Mouse (Mus musculus) midbrain, embryonic 14.5 days (tissue): ENCODE measurements at regions not wholly inside any gene's neighbourhood (a gene's known extent, or its start where the extent isn't known, plus 50 kb on each side); places are given as distances from the start of the nearest gene placed in this dataset.

Source experiments
- ATAC-seq: fragments of 200-750 bp; cut with Nextera tagmentation; 2 replicates; pipeline ENCODE4 v1.8.0; 2017; ENCODE audit warnings: moderate number of reproducible peaks, moderate library complexity; ENCODE audit not compliant: low FRiP score, low TSS enrichment
- DNase-seq: peaks from one replicate; pipeline ENCODE4 v3.0.0-alpha.2; 2015
- H3K27ac ChIP-seq: fragments of 300-500 bp; sonication (generic); replicated peaks from 2 replicates; pipeline ENCODE4 v1.5.1; 2014; ENCODE audit warnings: mild to moderate bottlenecking, low read depth, low read length, moderate library complexity
- H3K27me3 ChIP-seq: fragments of 300-500 bp; sonication (generic); 2 replicates; pipeline ENCODE4 v1.6.1; 2014; ENCODE audit warnings: low read length, control low read depth, mixed read lengths; ENCODE audit not compliant: control insufficient read depth, insufficient read depth
- H3K36me3 ChIP-seq: fragments of 300-500 bp; sonication (generic); 2 replicates; pipeline ENCODE4 v1.6.1; 2014; ENCODE audit warnings: low read length, control low read depth; ENCODE audit not compliant: control insufficient read depth, insufficient read depth
- H3K4me1 ChIP-seq: fragments of 300-500 bp; sonication (generic); 2 replicates; pipeline ENCODE4 v1.6.1; 2014; ENCODE audit warnings: mild to moderate bottlenecking, antibody characterized with exemption, low read length, control low read depth; ENCODE audit not compliant: control insufficient read depth, insufficient read depth
- H3K4me2 ChIP-seq: fragments of 300-500 bp; sonication (generic); 2 replicates; pipeline ENCODE4 v1.6.1; 2014; ENCODE audit warnings: mild to moderate bottlenecking, low read length, moderate library complexity
- H3K4me3 ChIP-seq: fragments of 300-500 bp; sonication (generic); replicated peaks from 2 replicates; pipeline ENCODE4 v1.5.1; 2014; ENCODE audit warnings: low read depth, low read length
- H3K9ac ChIP-seq: fragments of 300-500 bp; sonication (generic); replicated peaks from 2 replicates; pipeline ENCODE4 v1.6.1; 2014; ENCODE audit warnings: mild to moderate bottlenecking, low read length, moderate library complexity
- H3K9me3 ChIP-seq: fragments of 300-500 bp; sonication (generic); 2 replicates; pipeline ENCODE4 v1.6.1; 2016; ENCODE audit warnings: low read length, control low read depth, mixed read lengths; ENCODE audit not compliant: control insufficient read depth
- WGBS: fragments of 180-500 bp; shearing (Covaris S2); extraction: QIAGEN DNeasy Blood & Tissue Kit; methylation state at CpG from one replicate; pipeline ENCODE4 v1.1.7; 2014; 5-methylcytosine and 5-hydroxymethylcytosine counted together

- no peaks in the 10 kb centered on the region for H3K9me3 ChIP-seq
- H3K4me3 ChIP-seq: no peak overlapping the region
- peak overlapping the region; percentile 10; the same call in 1 of the 2 replicates for H3K27ac ChIP-seq
- H3K4me1 ChIP-seq: 0 out of 2 replicates have a peak, but pooled peaks cover 4% of the 10 kb centered on the region
- H3K27me3 ChIP-seq: no peaks in the 10 kb centered on the region
- no peaks in the 10 kb centered on the region for H3K36me3 ChIP-seq
- WGBS: 43% methylated on average over 7 of the region's 7 CpGs
- no peak overlapping the region for H3K9ac ChIP-seq
- DNase-seq: peak; percentile 43
- no peak for ATAC-seq
- no peak overlapping the region for H3K4me2 ChIP-seq
Observed at GRCm38 (mm10) chr8:28117997-28118778, 670.7 kb downstream of the Poteg start.

DNA sequence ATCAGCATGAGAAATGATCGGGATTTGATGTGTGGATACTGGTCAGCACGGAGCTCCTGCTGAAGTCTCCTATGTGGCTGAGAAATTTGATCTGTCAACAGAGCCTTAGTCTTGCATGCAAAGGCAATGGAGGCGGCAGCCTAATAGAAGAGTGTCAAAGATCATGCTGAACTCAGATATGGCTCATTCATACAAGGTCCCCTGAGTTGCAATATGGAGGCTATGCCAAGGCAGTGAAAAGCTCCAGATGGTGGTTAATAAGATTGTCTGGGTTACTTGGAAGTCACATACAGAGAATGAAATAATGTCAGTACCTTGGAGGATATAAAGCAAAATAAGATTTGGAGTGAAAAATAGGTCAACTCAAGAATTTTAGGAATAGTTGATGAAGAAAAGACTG, 677.6 kb downstream of the Poteg start:
- ATAC-seq (no peak), DNase-seq (no peak)
- H3K4me3 ChIP-seq: no peak overlapping the region
- 79% methylated on average over 3 of the region's 3 CpGs for WGBS
- H3K27me3 ChIP-seq: no peaks in the 10 kb centered on the region
- H3K36me3 ChIP-seq: no peaks in the 10 kb centered on the region
- H3K9ac ChIP-seq: no peak overlapping the region
- H3K4me1 ChIP-seq: no peaks in the 10 kb centered on the region
- no peak overlapping the region for H3K27ac ChIP-seq
- no peak overlapping the region for H3K4me2 ChIP-seq
- no peaks in the 10 kb centered on the region for H3K9me3 ChIP-seq

- no peak overlapping the region for H3K9ac ChIP-seq
- no peaks in the 10 kb centered on the region for H3K36me3 ChIP-seq
- 11% methylated on average over 3 of the region's 3 CpGs for WGBS
- no peaks in the 10 kb centered on the region for H3K27me3 ChIP-seq
- no peak overlapping the region for H3K27ac ChIP-seq
- no peak overlapping the region for H3K4me3 ChIP-seq
- H3K4me2 ChIP-seq: no peak overlapping the region
- ATAC-seq (no peak), DNase-seq (no peak)
- no peaks in the 10 kb centered on the region for H3K4me1 ChIP-seq
- no peaks in the 10 kb centered on the region for H3K9me3 ChIP-seq
Observed at GRCm38 (mm10) chr8:28141916-28142315, 694.4 kb downstream of the Poteg start.

GRCm38 (mm10) chr8:28148599-28149452, 701.4 kb downstream of the Poteg start:
- Histone ChIP-seq H3K27ac (peak overlapping the region; percentile 63; the same call in 1 of the 2 replicates), H3K4me1 (no peaks in the 10 kb centered on the region), H3K27me3 (no peaks in the 10 kb centered on the region), H3K9ac (no peak overlapping the region), H3K4me3 (no peak overlapping the region), H3K4me2 (no peak overlapping the region), H3K36me3 (no peaks in the 10 kb centered on the region), H3K9me3 (no peaks in the 10 kb centered on the region)
- 73% methylated on average over 14 of the region's 14 CpGs for WGBS
- DNase-seq (peak; percentile 85), ATAC-seq (peak; percentile 71; the same call in 1 of the 2 replicates)

DNA sequence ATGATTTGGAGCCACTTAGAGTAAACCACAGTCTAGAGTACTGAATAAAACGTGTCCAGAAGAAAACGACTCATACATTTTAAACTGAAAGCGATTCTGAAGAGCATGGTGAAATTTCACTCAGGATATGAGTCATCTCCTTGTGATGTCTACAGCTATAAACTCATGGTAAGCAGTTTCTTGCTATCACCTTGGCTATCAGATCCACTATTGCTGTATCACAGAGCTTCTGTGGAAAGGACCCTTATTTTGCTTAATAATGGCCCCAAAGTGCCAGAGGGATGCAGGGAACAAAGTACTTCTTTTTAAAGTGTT, 701.9 kb downstream of the Poteg start:
- DNase-seq (no peak), ATAC-seq (no peak)
- no peak overlapping the region for H3K4me2 ChIP-seq
- no peaks in the 10 kb centered on the region for H3K4me1 ChIP-seq
- H3K9ac ChIP-seq: no peak overlapping the region
- no peaks in the 10 kb centered on the region for H3K9me3 ChIP-seq
- H3K36me3 ChIP-seq: no peaks in the 10 kb centered on the region
- H3K27me3 ChIP-seq: no peaks in the 10 kb centered on the region
- no peak overlapping the region for H3K4me3 ChIP-seq
- 92% methylated on average over 3 of the region's 3 CpGs for WGBS
- H3K27ac ChIP-seq: no peak overlapping the region; the same call in 1 of the 2 replicates

DNA sequence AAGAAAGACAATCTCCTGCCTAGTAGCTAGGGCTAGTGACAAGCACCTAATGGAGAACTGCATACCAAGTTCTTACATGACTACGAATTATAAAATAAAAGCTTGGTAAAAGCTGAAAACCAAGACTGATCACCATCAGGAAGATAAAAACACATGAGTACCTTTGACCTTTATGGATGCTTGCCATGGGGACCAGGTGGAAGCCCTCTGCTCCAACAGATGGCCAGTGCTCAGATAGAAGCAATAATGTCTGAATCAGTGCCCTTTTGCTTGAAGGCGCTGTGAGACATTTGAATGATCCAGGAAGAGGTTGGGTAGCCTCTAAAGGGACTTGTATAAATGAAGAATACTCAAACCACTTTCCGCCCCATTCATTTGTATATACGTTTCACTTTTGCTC, 713.2 kb downstream of the Poteg start:
- no peak for DNase-seq
- H3K27ac ChIP-seq: no peak overlapping the region
- ATAC-seq: no peak
- no peak overlapping the region for H3K4me2 ChIP-seq
- no peaks in the 10 kb centered on the region for H3K9me3 ChIP-seq
- no peaks in the 10 kb centered on the region for H3K36me3 ChIP-seq
- no peaks in the 10 kb centered on the region for H3K4me1 ChIP-seq
- 89% methylated on average over 4 of the region's 4 CpGs for WGBS
- H3K27me3 ChIP-seq: no peaks in the 10 kb centered on the region
- H3K4me3 ChIP-seq: no peak overlapping the region
- H3K9ac ChIP-seq: no peak overlapping the region

DNA sequence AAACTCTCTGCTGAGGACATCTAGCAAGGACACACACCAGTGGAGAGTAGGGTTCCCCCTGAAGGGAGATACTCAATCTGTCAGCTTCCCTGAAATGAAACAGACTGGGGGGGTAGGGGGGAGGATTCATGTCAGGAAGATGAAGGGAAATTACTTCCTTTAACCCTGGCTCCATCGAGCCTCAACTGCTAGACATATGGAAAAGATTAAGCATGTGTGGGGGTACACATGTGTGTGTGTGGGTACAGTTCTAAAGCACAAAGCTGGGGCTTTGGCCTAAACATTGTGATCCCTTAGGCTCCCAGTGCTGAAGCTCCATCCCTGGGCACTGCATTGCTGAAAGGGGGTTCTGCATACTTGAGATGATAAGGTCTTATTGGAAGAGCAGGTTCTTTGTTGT, 720.6 kb downstream of the Poteg start:
- H3K4me3 ChIP-seq: no peak overlapping the region
- H3K4me2 ChIP-seq: no peak overlapping the region
- WGBS: 67% methylated on average over 1 of the region's 1 CpGs
- no peaks in the 10 kb centered on the region for H3K36me3 ChIP-seq
- no peak for DNase-seq
- no peaks in the 10 kb centered on the region for H3K9me3 ChIP-seq
- no peak for ATAC-seq
- no peak overlapping the region for H3K27ac ChIP-seq
- no peaks in the 10 kb centered on the region for H3K27me3 ChIP-seq
- no peaks in the 10 kb centered on the region for H3K4me1 ChIP-seq
- H3K9ac ChIP-seq: no peak overlapping the region

GRCm38 (mm10) chr8:28171456-28171855, 724.0 kb downstream of the Poteg start:
- ATAC-seq (no peak), DNase-seq (peak; percentile 18)
- Histone ChIP-seq H3K9me3 (no peaks in the 10 kb centered on the region), H3K27me3 (no peaks in the 10 kb centered on the region), H3K4me2 (no peak overlapping the region), H3K4me3 (no peak overlapping the region), H3K36me3 (no peaks in the 10 kb centered on the region), H3K27ac (no peak overlapping the region), H3K4me1 (no peaks in the 10 kb centered on the region), H3K9ac (no peak overlapping the region)
- WGBS: 29% methylated on average over 4 of the region's 4 CpGs

- WGBS: 67% methylated on average over 1 of the region's 1 CpGs
- Histone ChIP-seq H3K4me1 (no peaks in the 10 kb centered on the region), H3K9me3 (no peaks in the 10 kb centered on the region), H3K4me3 (no peak overlapping the region), H3K9ac (no peak overlapping the region), H3K4me2 (no peak overlapping the region), H3K27ac (no peak overlapping the region), H3K36me3 (no peaks in the 10 kb centered on the region), H3K27me3 (no peaks in the 10 kb centered on the region)
- no peak for ATAC-seq
- DNase-seq: no peak
Observed at GRCm38 (mm10) chr8:28195943-28196342, 748.5 kb downstream of the Poteg start.
